Mouse (Mus musculus): ENCODE data around the gene Igf2r. TPM values are rescaled to one million over a fixed set of nuclear protein-coding genes. Genes with fewer than 3 reads are reported as not detected.

Gene Igf2r
- polyA plus RNA-seq, 1 experiment from 2014 or later: 10.1 TPM

GRCm38 (mm10) chr17:12755951-12756350, 13.5 kb downstream of the Igf2r start:
- Histone ChIP-seq H3K4me1 (peaks cover 61% of the 10 kb centered on the region), H3K9ac (replicated peaks) (no peak overlapping the region), H3K4me3 (replicated peaks) (no peak overlapping the region), H3K36me3 (no peaks in the 10 kb centered on the region), H3K27me3 (replicated peaks) (no peaks in the 10 kb centered on the region), H3K9me3 (replicated peaks) (no peaks in the 10 kb centered on the region), H3K27ac (replicated peaks) (no peak overlapping the region), H3K4me2 (no peak overlapping the region)
- ATAC-seq (ENCODE audit: low FRiP score): no peak
- 76% methylated on average over 4 of the region's 4 CpGs for WGBS

GRCm38 (mm10) chr17:12755146-12755545, 14.3 kb downstream of the Igf2r start:
- Histone ChIP-seq H3K4me3 (replicated peaks) (no peak overlapping the region), H3K9ac (replicated peaks) (no peak overlapping the region), H3K4me1 (peaks cover 61% of the 10 kb centered on the region), H3K4me2 (no peak overlapping the region), H3K27me3 (replicated peaks) (no peaks in the 10 kb centered on the region), H3K9me3 (replicated peaks) (no peaks in the 10 kb centered on the region), H3K36me3 (no peaks in the 10 kb centered on the region), H3K27ac (replicated peaks) (no peak overlapping the region)
- ATAC-seq (ENCODE audit: low FRiP score): no peak
- 88% methylated on average over 4 of the region's 4 CpGs for WGBS

DNA sequence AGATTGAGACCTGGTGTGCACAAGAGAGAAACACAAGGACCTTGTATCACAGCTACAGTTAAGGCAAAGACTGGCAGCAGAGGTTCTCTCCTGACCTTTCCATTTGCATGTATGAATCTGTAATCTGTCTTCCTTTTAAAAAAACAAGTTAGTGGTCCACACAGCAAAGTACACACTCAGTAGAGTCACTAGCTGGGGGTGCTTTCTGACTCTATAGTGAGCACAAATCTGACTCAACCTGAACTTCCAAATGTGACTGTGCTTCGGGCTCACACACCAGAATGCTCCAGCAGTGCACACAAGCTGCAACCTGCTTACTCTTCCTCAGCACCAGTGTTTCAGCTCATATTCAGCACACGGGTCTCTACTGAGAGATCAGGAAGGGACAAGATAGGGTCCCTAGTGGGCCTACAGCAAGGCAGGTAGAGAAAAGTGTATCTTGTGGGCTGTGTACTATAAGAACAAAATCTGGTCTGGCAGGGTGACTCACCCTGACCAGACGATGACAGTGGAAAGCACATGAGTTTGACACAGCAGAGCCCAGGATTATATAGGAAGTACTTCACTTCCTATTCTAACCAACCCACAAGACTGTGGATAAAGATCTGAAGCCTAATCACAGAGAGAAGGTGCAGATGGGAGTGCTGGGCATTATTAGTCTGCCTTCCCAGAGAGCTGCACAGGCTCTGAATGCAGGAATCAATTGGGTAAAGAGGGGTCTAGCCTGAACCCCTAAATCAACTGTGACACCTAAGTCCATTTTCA, 15.0 kb downstream of the Igf2r start:
- H3K27me3 ChIP-seq (replicated peaks): no peaks in the 10 kb centered on the region
- H3K4me1 ChIP-seq: peaks cover 61% of the 10 kb centered on the region
- H3K27ac ChIP-seq (replicated peaks): no peak overlapping the region
- H3K9me3 ChIP-seq (replicated peaks): no peaks in the 10 kb centered on the region
- no peak overlapping the region for H3K4me3 ChIP-seq (replicated peaks)
- no peak for ATAC-seq (ENCODE audit: low FRiP score)
- WGBS: 85% methylated on average over 3 of the region's 3 CpGs
- H3K9ac ChIP-seq (replicated peaks): no peak overlapping the region
- no peaks in the 10 kb centered on the region for H3K36me3 ChIP-seq
- H3K4me2 ChIP-seq: no peak overlapping the region

GRCm38 (mm10) chr17:12753050-12753449, 16.4 kb downstream of the Igf2r start:
- Histone ChIP-seq H3K27ac (replicated peaks) (no peak overlapping the region), H3K4me3 (replicated peaks) (no peak overlapping the region), H3K27me3 (replicated peaks) (no peaks in the 10 kb centered on the region), H3K4me1 (peaks cover 56% of the 10 kb centered on the region), H3K9me3 (replicated peaks) (no peaks in the 10 kb centered on the region), H3K9ac (replicated peaks) (no peak overlapping the region), H3K4me2 (no peak overlapping the region), H3K36me3 (no peaks in the 10 kb centered on the region)
- ATAC-seq (ENCODE audit: low FRiP score): no peak
- WGBS: 87% methylated on average over 4 of the region's 4 CpGs

- WGBS: 54% methylated on average over 4 of the region's 4 CpGs
- Histone ChIP-seq H3K9ac (replicated peaks) (no peak overlapping the region), H3K27ac (replicated peaks) (0 out of 2 replicates have a peak overlapping the region, but pooled peaks have one; percentile 13), H3K9me3 (replicated peaks) (no peaks in the 10 kb centered on the region), H3K4me3 (replicated peaks) (no peak overlapping the region), H3K36me3 (peaks cover 6% of the 10 kb centered on the region; the same call in 1 of the 2 replicates), H3K27me3 (replicated peaks) (no peaks in the 10 kb centered on the region), H3K4me2 (no peak overlapping the region), H3K4me1 (peaks cover 48% of the 10 kb centered on the region)
- no peak for ATAC-seq (ENCODE audit: low FRiP score)
Observed at GRCm38 (mm10) chr17:12751641-12752040, 17.8 kb downstream of the Igf2r start.

DNA sequence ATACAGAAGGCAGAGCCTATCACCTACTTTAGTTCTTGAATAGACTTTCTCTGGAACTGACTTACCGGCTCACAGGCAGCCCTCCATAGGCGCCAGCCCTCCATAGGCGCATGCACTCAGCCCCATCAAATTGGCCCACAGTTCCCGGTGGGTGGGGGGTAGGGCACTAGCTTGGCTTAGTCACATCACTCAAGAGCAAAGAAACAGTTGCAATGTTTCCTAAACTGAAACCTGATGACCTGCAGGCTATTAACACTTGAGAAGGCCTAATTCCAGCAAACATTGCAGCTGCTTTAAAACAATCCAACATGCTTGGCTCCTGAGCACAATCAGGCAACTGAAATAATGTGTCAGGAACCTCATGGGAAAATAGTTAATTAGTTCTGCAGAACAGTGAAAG, 18.2 kb downstream of the Igf2r start:
- no peaks in the 10 kb centered on the region for H3K9me3 ChIP-seq (replicated peaks)
- no peak overlapping the region for H3K9ac ChIP-seq (replicated peaks)
- H3K4me3 ChIP-seq (replicated peaks): no peak overlapping the region
- H3K27me3 ChIP-seq (replicated peaks): no peaks in the 10 kb centered on the region
- peaks cover 6% of the 10 kb centered on the region; the same call in 1 of the 2 replicates for H3K36me3 ChIP-seq
- H3K4me2 ChIP-seq: no peak overlapping the region
- 0 out of 2 replicates have a peak overlapping the region, but pooled peaks have one; percentile 7 for H3K27ac ChIP-seq (replicated peaks)
- no peak for ATAC-seq (ENCODE audit: low FRiP score)
- peaks cover 48% of the 10 kb centered on the region for H3K4me1 ChIP-seq
- 32% methylated on average over 4 of the region's 4 CpGs for WGBS

- Histone ChIP-seq H3K9ac (replicated peaks) (no peak overlapping the region), H3K4me1 (peaks cover 48% of the 10 kb centered on the region), H3K9me3 (replicated peaks) (no peaks in the 10 kb centered on the region), H3K4me3 (replicated peaks) (no peak overlapping the region), H3K27me3 (replicated peaks) (no peaks in the 10 kb centered on the region), H3K36me3 (peaks cover 8% of the 10 kb centered on the region; the same call in 1 of the 2 replicates), H3K4me2 (no peak overlapping the region), H3K27ac (replicated peaks) (0 out of 2 replicates have a peak overlapping the region, but pooled peaks have one; percentile 7)
- 65% methylated on average over 9 of the region's 9 CpGs for WGBS
- ATAC-seq (ENCODE audit: low FRiP score): no peak
Observed at GRCm38 (mm10) chr17:12750591-12751170, 18.8 kb downstream of the Igf2r start.

- no peaks in the 10 kb centered on the region for H3K27me3 ChIP-seq (replicated peaks)
- H3K27ac ChIP-seq (replicated peaks): no peak overlapping the region
- H3K4me1 ChIP-seq: peaks cover 45% of the 10 kb centered on the region
- ATAC-seq (ENCODE audit: low FRiP score): no peak
- no peak overlapping the region for H3K9ac ChIP-seq (replicated peaks)
- no peaks in the 10 kb centered on the region for H3K9me3 ChIP-seq (replicated peaks)
- peaks cover 16% of the 10 kb centered on the region for H3K36me3 ChIP-seq
- H3K4me2 ChIP-seq: no peak overlapping the region
- no peak overlapping the region for H3K4me3 ChIP-seq (replicated peaks)
- WGBS: 29% methylated on average over 8 of the region's 8 CpGs
Observed at GRCm38 (mm10) chr17:12749421-12750367, 19.8 kb downstream of the Igf2r start.

GRCm38 (mm10) chr17:12745761-12746160, 23.7 kb downstream of the Igf2r start:
- H3K4me2 ChIP-seq: no peak overlapping the region
- no peak overlapping the region for H3K27ac ChIP-seq (replicated peaks)
- no peak overlapping the region for H3K4me3 ChIP-seq (replicated peaks)
- no peaks in the 10 kb centered on the region for H3K27me3 ChIP-seq (replicated peaks)
- peaks cover 24% of the 10 kb centered on the region for H3K4me1 ChIP-seq
- H3K9me3 ChIP-seq (replicated peaks): peaks cover 15% of the 10 kb centered on the region
- ATAC-seq (ENCODE audit: low FRiP score): no peak
- 85% methylated on average over 4 of the region's 4 CpGs for WGBS
- peaks cover 45% of the 10 kb centered on the region for H3K36me3 ChIP-seq
- H3K9ac ChIP-seq (replicated peaks): no peak overlapping the region

DNA sequence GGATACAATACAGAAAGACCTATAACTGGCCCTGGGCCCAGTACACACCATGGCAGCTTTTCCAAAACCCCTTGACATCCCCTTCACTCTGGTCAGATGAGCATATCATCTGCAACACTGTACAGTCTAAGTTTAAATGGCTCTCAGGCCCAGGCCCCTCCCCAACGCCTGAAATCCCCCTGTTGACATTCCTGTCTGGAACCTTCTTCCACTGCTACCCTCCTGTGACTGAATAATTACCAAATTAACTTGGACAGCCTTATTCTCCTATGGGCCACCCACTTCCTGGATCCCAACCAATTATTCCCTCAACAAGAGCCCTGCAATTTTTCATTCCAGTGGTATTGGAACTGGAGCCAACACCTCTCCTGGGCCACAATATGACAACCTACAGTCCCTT, 25.4 kb downstream of the Igf2r start:
- Histone ChIP-seq H3K4me3 (replicated peaks) (no peak overlapping the region), H3K27ac (replicated peaks) (no peak overlapping the region), H3K9ac (replicated peaks) (no peak overlapping the region), H3K4me2 (no peak overlapping the region), H3K4me1 (0 out of 2 replicates have a peak, but pooled peaks cover 7% of the 10 kb centered on the region), H3K9me3 (replicated peaks) (peaks cover 15% of the 10 kb centered on the region), H3K36me3 (peaks cover 51% of the 10 kb centered on the region), H3K27me3 (replicated peaks) (no peaks in the 10 kb centered on the region)
- WGBS: 77% methylated on average over 1 of the region's 1 CpGs
- no peak for ATAC-seq (ENCODE audit: low FRiP score)

DNA sequence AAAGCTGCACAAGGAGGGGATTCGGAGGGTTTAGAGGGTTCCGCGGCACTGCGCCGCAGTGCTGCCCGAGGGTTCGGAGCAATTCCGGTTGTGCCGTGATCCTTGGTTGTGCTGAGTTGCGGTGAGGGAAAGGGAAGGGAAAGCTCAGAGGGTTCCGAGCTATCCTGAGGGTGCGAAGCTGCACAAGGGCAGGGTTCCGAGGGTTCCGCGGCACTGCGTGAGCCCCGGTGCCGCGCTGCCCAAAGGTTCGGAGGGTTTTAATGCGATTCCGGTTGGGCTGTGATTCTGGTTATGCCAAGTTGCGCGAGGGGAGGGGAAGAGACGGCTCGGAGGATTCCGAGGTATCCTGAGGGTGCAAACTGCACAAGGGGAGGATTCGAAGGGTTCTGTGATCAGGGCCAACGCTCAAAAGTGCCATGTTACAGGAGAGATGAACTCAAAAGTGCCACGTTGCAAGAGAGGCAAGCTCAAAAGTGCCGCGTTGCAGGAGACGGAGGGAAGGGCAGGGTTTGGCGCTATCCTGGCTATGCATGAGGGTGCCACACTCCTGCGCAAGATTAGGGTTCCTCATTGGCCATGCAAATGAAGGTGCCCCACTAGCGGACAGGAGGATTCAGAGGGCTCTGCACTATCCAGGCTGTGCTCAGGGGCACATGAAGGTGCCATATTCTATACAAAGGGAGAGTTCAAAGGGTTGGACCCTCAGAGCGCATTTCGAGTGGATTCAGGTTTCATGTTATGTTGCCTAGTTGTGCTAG, 27.1 kb downstream of the Igf2r start:
- H3K27ac ChIP-seq (replicated peaks): peak overlapping the region; percentile 60
- 0 out of 2 replicates have a peak, but pooled peaks cover 4% of the 10 kb centered on the region for H3K4me1 ChIP-seq
- ATAC-seq (ENCODE audit: low FRiP score): peak; percentile 36
- H3K9me3 ChIP-seq (replicated peaks): peaks cover 15% of the 10 kb centered on the region
- whole genome bisulfite sequencing: 51% methylated on average over 38 of the region's 38 CpGs
- peak overlapping the region; percentile 62 for H3K4me2 ChIP-seq
- peak overlapping the region; percentile 49 for H3K9ac ChIP-seq (replicated peaks)
- no peaks in the 10 kb centered on the region for H3K27me3 ChIP-seq (replicated peaks)
- peak overlapping the region; percentile 49 for H3K4me3 ChIP-seq (replicated peaks)
- H3K36me3 ChIP-seq: peaks cover 59% of the 10 kb centered on the region
